Mouse (Mus musculus) liver, embryonic 12.5 days (tissue): ENCODE results near the gene Cnppd1. TPM values are rescaled to one million over a fixed set of nuclear protein-coding genes. Genes with fewer than 3 reads are reported as not detected.

ENCODE experiments used
- ATAC-seq: fragments of 200-750 bp; cut with Nextera tagmentation; 2 replicates; pipeline ENCODE4 v1.8.0; 2017; ENCODE audit warnings: moderate number of reproducible peaks, mild to moderate bottlenecking, moderate library complexity
- H3K27ac ChIP-seq: fragments of 300-500 bp; sonication (generic); 2 replicates; pipeline ENCODE4 v1.5.1; 2016; ENCODE audit warnings: mild to moderate bottlenecking
- H3K27me3 ChIP-seq: fragments of 300-500 bp; sonication (generic); replicated peaks from 2 replicates; pipeline ENCODE4 v1.6.1; 2016; ENCODE audit warnings: mild to moderate bottlenecking, moderate library complexity
- H3K36me3 ChIP-seq: fragments of 300-500 bp; sonication (generic); 2 replicates; pipeline ENCODE4 v1.6.1; 2016; ENCODE audit warnings: mild to moderate bottlenecking, moderate library complexity
- H3K4me1 ChIP-seq: fragments of 300-500 bp; sonication (generic); 2 replicates; pipeline ENCODE4 v1.6.1; 2016
- H3K4me2 ChIP-seq: fragments of 300-500 bp; sonication (generic); 2 replicates; pipeline ENCODE4 v1.6.1; 2016; ENCODE audit warnings: mild to moderate bottlenecking, moderate library complexity
- H3K4me3 ChIP-seq: fragments of 300-500 bp; sonication (generic); 2 replicates; pipeline ENCODE4 v1.5.1; 2016; ENCODE audit warnings: mild to moderate bottlenecking, moderate library complexity
- H3K9ac ChIP-seq: fragments of 300-500 bp; sonication (generic); 2 replicates; pipeline ENCODE4 v1.6.1; 2016; ENCODE audit warnings: mild to moderate bottlenecking, moderate library complexity
- H3K9me3 ChIP-seq: fragments of 300-500 bp; sonication (generic); replicated peaks from 2 replicates; pipeline ENCODE4 v1.6.1; 2016; ENCODE audit warnings: mild to moderate bottlenecking, moderate library complexity
- WGBS: fragments of 180-500 bp; shearing (Covaris S2); methylation state at CpG from one replicate; pipeline ENCODE4 v1.1.7; 2016; ENCODE audit not compliant: insufficient replicate concordance; 5-methylcytosine and 5-hydroxymethylcytosine counted together
- polyA plus RNA-seq: library from polyadenylated mRNA; unstranded; fragments of >200 nt; fragmentation: Nextera tagmentation; extraction: Ambion mirVana; gene quantifications from 2 replicates; pipeline ENCODE4 v1.2.1, GENCODE M21; 2016

Gene Cnppd1
- polyA plus RNA-seq, 1 experiment from 2014 or later, result 53.2 TPM

DNA sequence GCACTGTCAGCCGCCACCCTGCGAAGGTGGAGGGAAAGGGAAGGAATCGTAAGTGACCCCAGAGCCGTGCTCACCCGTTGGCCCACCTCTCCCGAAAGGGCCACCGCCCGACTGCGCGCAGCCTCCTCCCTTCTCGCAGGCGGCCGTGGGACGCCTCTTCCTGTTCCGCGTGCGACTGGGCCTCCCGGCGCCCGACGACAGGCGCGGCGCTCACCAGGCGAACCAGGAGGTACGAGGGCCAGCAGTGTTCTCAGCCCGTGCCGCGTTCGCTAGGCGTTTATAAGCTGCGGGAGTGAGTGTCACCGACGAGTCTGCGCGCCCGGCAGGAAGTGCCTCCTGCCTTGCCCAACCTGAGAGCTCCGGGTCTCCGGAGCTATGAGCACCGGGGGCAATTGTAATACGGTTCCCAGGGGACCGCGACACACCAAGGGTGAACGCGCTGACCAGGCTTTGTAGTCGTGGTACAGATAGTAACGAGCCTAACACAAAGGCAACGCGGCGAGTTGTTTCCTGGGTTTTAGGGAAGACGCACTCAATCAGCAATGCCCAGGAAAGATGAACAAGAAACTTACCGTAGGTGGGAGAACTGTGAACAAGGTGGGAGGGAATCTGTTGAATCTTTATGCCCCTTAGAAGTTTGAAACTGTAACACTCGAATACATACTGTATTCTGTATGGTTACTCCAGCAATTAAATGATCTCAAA lies 873 bp downstream of the Cnppd1 start:
- ATAC-seq, result peak; percentile 56
- Histone ChIP-seq H3K9me3 (no peaks in the 10 kb centered on the region), H3K4me2 (peak overlapping the region; percentile 88), H3K36me3 (peaks cover 66% of the 10 kb centered on the region), H3K4me3 (peak overlapping the region; percentile 81), H3K9ac (peak overlapping the region; percentile 92), H3K4me1 (peaks cover 77% of the 10 kb centered on the region), H3K27me3 (no peaks in the 10 kb centered on the region), H3K27ac (peak overlapping the region; percentile 99)
- under 1% methylated on average over 53 of the region's 53 CpGs for WGBS

- Histone ChIP-seq H3K4me1 (peaks cover 77% of the 10 kb centered on the region), H3K4me2 (peak overlapping the region; percentile 88), H3K27me3 (no peaks in the 10 kb centered on the region), H3K4me3 (peak overlapping the region; percentile 81), H3K9me3 (no peaks in the 10 kb centered on the region), H3K27ac (peak overlapping the region; percentile 99), H3K36me3 (peaks cover 66% of the 10 kb centered on the region), H3K9ac (peak overlapping the region; percentile 92)
- ATAC-seq, result no peak
- WGBS, result 50% methylated on average over 4 of the region's 4 CpGs
Observed at GRCm38 (mm10) chr1:75140601-75141190, 1.8 kb downstream of the Cnppd1 start.

- Histone ChIP-seq H3K4me3 (peak overlapping the region; percentile 81), H3K9ac (peak overlapping the region; percentile 32; the same call in 1 of the 2 replicates), H3K36me3 (peaks cover 56% of the 10 kb centered on the region), H3K27me3 (no peaks in the 10 kb centered on the region), H3K4me1 (peaks cover 74% of the 10 kb centered on the region), H3K27ac (peak overlapping the region; percentile 100), H3K4me2 (peak overlapping the region; percentile 88), H3K9me3 (no peaks in the 10 kb centered on the region)
- no peak for ATAC-seq
- WGBS, result 48% methylated on average over 2 of the region's 2 CpGs
Observed at GRCm38 (mm10) chr1:75138448-75138847, 4.1 kb downstream of the Cnppd1 start.

- H3K4me3 ChIP-seq, result peak overlapping the region; percentile 32
- peak overlapping the region; percentile 77 for H3K9ac ChIP-seq
- peak; percentile 92 for ATAC-seq
- peak overlapping the region; percentile 88 for H3K4me2 ChIP-seq
- H3K27me3 ChIP-seq, result peaks cover 9% of the 10 kb centered on the region; the same call in 1 of the 2 replicates
- H3K4me1 ChIP-seq, result peaks cover 88% of the 10 kb centered on the region
- H3K36me3 ChIP-seq, result peaks cover 56% of the 10 kb centered on the region
- peak overlapping the region; percentile 100 for H3K27ac ChIP-seq
- H3K9me3 ChIP-seq, result no peaks in the 10 kb centered on the region
- WGBS, result 16% methylated on average over 3 of the region's 3 CpGs
Observed at GRCm38 (mm10) chr1:75136730-75137129, 5.8 kb downstream of the Cnppd1 start.

DNA sequence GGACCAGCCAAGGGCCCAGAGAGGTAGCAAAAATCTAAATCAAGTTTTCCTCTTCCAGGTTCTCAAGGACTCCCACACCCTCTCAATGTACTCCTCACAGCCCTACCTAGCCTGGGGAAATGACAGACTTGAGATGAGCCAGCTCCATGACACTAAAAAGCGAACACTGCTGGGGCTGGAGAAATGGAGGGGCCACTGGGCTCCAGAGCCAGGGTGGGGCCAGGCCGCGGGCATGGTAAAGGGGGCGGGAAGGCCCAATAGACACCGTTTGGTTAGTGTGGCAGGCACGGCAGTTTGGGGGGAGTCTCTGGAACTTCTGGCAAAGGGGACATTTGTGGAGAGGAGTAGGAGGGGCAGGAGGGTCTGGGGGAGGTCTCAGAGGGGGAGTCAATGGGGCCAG lies 6.2 kb downstream of the Cnppd1 start:
- Histone ChIP-seq H3K4me3 (peak overlapping the region; percentile 32), H3K4me2 (peak overlapping the region; percentile 88), H3K27ac (peak overlapping the region; percentile 100)

GRCm38 (mm10) chr1:75133421-75134207 lies 8.9 kb downstream of the Cnppd1 start, which contains the start of gene Slc23a3:
Slc23a3 (minus strand) TSS chr1:75133890.
- Histone ChIP-seq H3K9ac (peak within 1 kb of the TSS; percentile 12), H3K27ac (peak within 1 kb of the TSS; percentile 55), H3K27me3 (peaks cover 12% of the 10 kb centered on the region; the same call in 1 of the 2 replicates), H3K4me1 (peaks cover 63% of the 10 kb centered on the region), H3K36me3 (peaks cover 40% of the 10 kb centered on the region), H3K4me2 (peak within 1 kb of the TSS; percentile 32; the same call in 1 of the 2 replicates), H3K4me3 (no peak within 1 kb of the TSS), H3K9me3 (no peaks in the 10 kb centered on the region)
- 58% methylated on average over 12 of the region's 12 CpGs for WGBS
- ATAC-seq, result no peak

More for the DNA sequence above, 6.2 kb downstream of the Cnppd1 start:
- Histone ChIP-seq H3K36me3 (peaks cover 56% of the 10 kb centered on the region), H3K9ac (peak overlapping the region; percentile 77), H3K9me3 (no peaks in the 10 kb centered on the region), H3K27me3 (peaks cover 9% of the 10 kb centered on the region; the same call in 1 of the 2 replicates), H3K4me1 (peaks cover 88% of the 10 kb centered on the region)
- WGBS, result 29% methylated on average over 6 of the region's 6 CpGs
- peak; percentile 71 for ATAC-seq

DNA sequence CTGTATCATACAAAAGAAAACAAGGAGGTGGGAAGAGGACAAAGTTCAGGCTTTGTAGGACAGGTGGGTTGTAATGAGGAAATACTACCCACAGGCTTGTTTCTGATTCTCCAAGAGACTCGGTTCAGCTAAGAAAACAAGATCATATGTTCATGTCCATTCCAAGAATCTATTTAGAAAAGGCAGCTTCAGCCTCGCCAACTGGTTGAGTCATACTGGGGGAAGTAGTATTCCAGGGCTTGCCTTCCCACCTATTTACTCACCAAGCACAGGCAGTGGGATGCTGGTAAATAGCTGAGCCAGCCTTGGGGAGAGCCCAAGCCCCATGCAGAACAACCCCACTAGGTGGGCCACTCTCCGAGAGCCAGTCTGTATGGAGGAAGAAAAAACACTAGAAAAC lies 13.9 kb downstream of the Cnppd1 start:
- WGBS, result 71% methylated on average over 3 of the region's 3 CpGs
- peaks cover 44% of the 10 kb centered on the region for H3K4me1 ChIP-seq
- ATAC-seq, result no peak

GRCm38 (mm10) chr1:75125418-75125817 lies 17.1 kb downstream of the Cnppd1 start:
- Histone ChIP-seq H3K9me3 (no peaks in the 10 kb centered on the region), H3K9ac (peak overlapping the region; percentile 72), H3K4me3 (peak overlapping the region; percentile 62), H3K27me3 (peaks cover 3% of the 10 kb centered on the region; the same call in 1 of the 2 replicates), H3K4me1 (peaks cover 28% of the 10 kb centered on the region), H3K27ac (peak overlapping the region; percentile 96), H3K36me3 (no peaks in the 10 kb centered on the region), H3K4me2 (peak overlapping the region; percentile 75)
- 33% methylated on average over 5 of the region's 5 CpGs for WGBS
- no peak for ATAC-seq

More for the DNA sequence above, 13.9 kb downstream of the Cnppd1 start:
- Histone ChIP-seq H3K9ac (no peak overlapping the region), H3K36me3 (no peaks in the 10 kb centered on the region), H3K27ac (no peak overlapping the region), H3K27me3 (peaks cover 12% of the 10 kb centered on the region; the same call in 1 of the 2 replicates), H3K4me3 (no peak overlapping the region), H3K9me3 (no peaks in the 10 kb centered on the region), H3K4me2 (no peak overlapping the region)

- peak; percentile 94 for ATAC-seq
- peak within 1 kb of the TSS; percentile 75 for H3K4me2 ChIP-seq
Observed at GRCm38 (mm10) chr1:75124346-75125321, 17.9 kb downstream of the Cnppd1 start, which contains the start of gene Nhej1. Nhej1 (minus strand) TSS chr1:75125200.

DNA sequence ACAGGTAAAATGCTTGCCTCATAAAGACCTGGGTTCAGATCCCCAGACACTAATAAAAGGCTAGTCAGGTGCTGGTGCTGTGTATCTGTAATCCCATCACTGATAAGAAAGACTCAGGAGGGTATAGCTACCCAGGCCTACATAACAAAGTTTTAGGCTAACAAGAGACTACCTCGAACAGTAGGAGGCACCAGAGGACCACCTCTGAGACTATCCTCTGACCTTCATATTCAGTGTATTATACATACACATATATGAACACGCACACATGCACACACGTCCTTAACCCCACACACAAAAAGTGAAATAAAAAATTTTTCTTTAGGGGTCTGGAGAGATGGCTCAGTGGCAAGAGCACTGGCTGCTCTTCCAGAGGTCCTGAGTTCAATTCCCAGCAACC lies 20.3 kb downstream of the Cnppd1 start:
- no peak for ATAC-seq
- Histone ChIP-seq H3K9me3 (no peaks in the 10 kb centered on the region), H3K27ac (no peak overlapping the region), H3K4me2 (no peak overlapping the region), H3K4me3 (no peak overlapping the region), H3K9ac (no peak overlapping the region), H3K36me3 (no peaks in the 10 kb centered on the region), H3K4me1 (peaks cover 25% of the 10 kb centered on the region), H3K27me3 (no peaks in the 10 kb centered on the region)
- WGBS, result 56% methylated on average over 3 of the region's 3 CpGs

More at GRCm38 (mm10) chr1:75124346-75125321, 17.9 kb downstream of the Cnppd1 start, which contains the start of gene Nhej1:
- H3K27ac ChIP-seq, result peak within 1 kb of the TSS; percentile 96
- no peaks in the 10 kb centered on the region for H3K36me3 ChIP-seq
- H3K27me3 ChIP-seq, result no peaks in the 10 kb centered on the region; the same call in 1 of the 2 replicates
- peaks cover 28% of the 10 kb centered on the region for H3K4me1 ChIP-seq
- no peaks in the 10 kb centered on the region for H3K9me3 ChIP-seq
- H3K9ac ChIP-seq, result peak within 1 kb of the TSS; percentile 72
- WGBS, result 1% methylated on average over 56 of the region's 56 CpGs
- peak within 1 kb of the TSS; percentile 62 for H3K4me3 ChIP-seq
